Mouse (Mus musculus) kidney, postnatal 25 days (tissue): Measurements from ENCODE around the gene Rhox2a.
"Not testable (repeated sequence)": the region's sequence is repeated elsewhere in the genome, so short reads cannot be mapped to it uniquely, and the experiment has no call there.

Experiments used
- DNase-seq, 2 experiments: peaks; one replicate each; pipeline ENCODE4 v3.0.0; 2021; ENCODE audit warnings: mixed read lengths in 2 of 2

Rhox2a gene

DNA sequence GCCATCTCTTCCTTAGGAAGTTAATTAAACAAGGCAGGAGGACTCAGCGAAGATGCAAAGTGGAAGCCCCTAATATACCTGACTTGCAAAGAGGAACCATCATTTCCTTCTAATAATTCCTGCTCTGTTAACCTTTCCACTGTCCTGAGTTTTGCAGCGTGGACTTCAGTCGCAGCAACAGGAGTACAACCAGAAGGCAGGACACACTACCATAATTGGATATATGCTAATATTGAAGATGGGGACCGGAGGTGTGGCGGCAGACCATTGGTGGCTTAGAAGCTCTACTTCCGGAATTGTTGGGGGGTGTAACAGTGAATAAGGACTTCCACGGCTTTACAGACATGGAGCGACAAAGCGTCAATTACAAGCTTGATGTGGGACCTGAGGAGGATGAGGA is at the start of gene Rhox2a:
Rhox2a (plus strand) TSS at position 301 of the 400 bp plus-strand sequence.
- DNase-seq = not testable (repeated sequence)

DNA sequence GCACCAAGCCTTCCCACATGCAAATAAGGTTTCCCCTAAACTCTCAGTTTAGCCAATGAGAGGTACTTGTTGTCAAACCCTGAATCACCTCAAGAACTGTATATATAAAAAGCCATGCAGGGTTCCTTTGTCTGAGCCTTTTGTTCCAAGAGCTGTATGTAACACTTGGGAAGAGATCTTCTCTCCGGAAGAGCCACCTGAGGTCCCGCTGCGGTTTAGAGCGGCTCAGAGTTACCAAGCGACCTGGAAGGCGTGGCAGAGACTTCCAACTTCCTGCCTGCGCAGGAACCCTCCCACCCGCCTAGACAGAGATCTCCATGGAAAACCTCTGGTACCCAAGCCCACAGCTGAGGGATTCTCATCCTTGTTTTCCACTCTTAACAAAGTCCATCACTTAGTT is 46.1 kb upstream of the Rhox2a start:
- DNase-seq = no peak

DNA sequence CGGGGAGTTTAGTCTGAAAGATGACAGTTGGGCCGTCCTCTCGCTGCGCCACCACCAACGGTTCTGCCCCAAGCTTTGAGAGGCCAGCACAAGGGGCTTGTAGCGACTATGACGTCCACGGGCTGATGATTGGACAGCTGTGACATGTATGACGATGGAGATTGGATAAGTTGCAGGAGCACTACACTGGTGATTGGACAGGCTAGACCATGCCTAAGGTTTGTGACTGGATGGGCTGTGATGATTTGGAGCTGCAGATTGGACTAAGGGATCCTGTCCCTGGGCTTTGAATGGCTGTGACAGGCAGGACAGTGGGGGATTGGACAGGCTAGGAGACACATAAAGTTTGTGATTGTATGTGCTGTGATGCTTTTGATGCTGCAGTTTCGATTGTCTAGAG is 33.8 kb upstream of the Rhox2a start, which contains the start of gene Gm9:
Gm9 (minus strand) TSS at position 101 of the 400 bp plus-strand sequence.
- DNase-seq = no peak

DNA sequence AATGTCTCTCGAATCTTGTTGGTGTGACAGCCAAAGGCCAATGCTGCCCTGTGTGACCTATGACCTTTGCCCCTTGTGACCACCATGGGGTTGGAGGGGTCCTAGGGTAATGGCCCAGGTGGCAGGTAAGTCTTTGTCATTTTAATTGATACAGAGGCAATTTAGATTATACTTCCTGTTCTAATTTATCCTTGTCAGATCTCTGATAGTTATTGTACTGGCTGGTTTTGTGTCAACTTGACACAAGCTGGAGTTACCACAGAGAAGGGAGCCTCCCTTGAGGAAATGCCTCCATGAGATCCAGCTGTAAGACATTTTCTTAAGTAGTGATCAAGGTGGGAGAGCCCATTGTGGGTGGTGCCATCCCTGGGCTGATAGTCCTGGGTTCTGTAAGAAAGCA is 22.6 kb upstream of the Rhox2a start, which contains the start of gene Rhox1:
Rhox1 (minus strand) TSS at position 101 of the 400 bp plus-strand sequence.
- DNase-seq = not testable (repeated sequence)

DNA sequence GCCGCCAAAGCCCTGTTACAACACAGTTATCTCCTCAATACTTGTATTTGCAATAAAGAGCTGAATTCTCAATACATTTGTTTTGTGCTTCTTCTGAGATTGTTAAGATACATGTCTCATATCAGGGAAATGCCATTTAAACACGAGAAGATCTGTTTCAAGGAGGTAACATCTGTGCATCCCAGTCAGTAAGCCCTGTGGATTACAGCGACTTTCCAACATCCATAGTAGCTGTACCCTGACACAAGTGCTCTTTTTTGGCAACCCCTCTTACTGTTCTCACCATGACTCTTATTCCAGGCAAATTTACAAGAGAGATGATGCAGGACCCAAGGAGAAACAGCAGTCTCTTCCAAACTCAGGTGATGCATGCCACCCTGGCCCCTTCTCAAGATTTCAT is 4.8 kb downstream of the Rhox2a start, which contains the start of gene Rhox3a:
Rhox3a (plus strand) TSS at position 301 of the 400 bp plus-strand sequence.
- DNase-seq = not testable (repeated sequence)

DNA sequence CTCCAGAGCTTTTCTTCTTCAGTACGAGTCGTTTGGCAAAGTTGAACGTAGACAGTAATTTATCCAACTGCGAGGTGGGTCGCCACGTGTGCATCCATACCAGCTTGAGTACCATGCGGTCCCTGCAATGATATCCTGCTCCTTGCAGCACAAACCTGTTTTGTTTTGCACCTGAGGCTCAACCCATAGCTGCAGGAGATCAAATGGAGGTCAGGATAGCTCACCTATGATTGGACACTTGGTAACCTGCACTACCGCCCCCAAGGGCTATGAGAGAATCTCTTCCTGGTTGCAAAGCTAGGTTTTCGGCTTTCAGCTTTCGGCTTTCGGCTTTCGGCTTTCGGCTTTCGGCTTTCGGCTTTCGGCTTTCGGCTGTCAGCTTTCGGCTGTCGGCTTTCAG is 20.3 kb downstream of the Rhox2a start, which contains the start of gene Rhox4a:
Rhox4a (plus strand) TSS at position 301 of the 400 bp plus-strand sequence.
- DNase-seq = not testable (repeated sequence)
